Mouse (Mus musculus) left cerebral cortex, adult 18-20 months (tissue): ENCODE measurements around the gene Gm20431. TPM values are rescaled to one million over a fixed set of nuclear protein-coding genes. Genes with fewer than 3 reads are reported as not detected.

ENCODE experiments used
- DNase-seq, 2 experiments: peaks; one replicate each; pipeline ENCODE4 v3.0.0; 2021 to 2022; ENCODE audit warnings: low spot score in 2 of 2, mixed read lengths in 1 of 2
- long read RNA-seq, 2 experiments: library from polyadenylated mRNA; stranded (forward); transcript quantifications; one replicate each; pipeline ENCODE4 v2.0.0; 2021
- total RNA-seq, 2 experiments: library from RNA; stranded (reverse); gene quantifications; 2 replicates each; pipeline ENCODE4 v1.2.3; 2021

Gene Gm20431
- 10 to 100 TPM; 32.2 to 33.5 TPM for total RNA-seq
- long read RNA-seq, experiment 1, partial matches to known transcripts: 1 of 2 reads
- long read RNA-seq, experiment 1, other reads (novel, unspliced or antisense): 1 of 2 reads
- long read RNA-seq, experiment 2, partial matches to known transcripts: 4 of 8 reads
- long read RNA-seq, experiment 2, other reads (novel, unspliced or antisense): 4 of 8 reads

DNA sequence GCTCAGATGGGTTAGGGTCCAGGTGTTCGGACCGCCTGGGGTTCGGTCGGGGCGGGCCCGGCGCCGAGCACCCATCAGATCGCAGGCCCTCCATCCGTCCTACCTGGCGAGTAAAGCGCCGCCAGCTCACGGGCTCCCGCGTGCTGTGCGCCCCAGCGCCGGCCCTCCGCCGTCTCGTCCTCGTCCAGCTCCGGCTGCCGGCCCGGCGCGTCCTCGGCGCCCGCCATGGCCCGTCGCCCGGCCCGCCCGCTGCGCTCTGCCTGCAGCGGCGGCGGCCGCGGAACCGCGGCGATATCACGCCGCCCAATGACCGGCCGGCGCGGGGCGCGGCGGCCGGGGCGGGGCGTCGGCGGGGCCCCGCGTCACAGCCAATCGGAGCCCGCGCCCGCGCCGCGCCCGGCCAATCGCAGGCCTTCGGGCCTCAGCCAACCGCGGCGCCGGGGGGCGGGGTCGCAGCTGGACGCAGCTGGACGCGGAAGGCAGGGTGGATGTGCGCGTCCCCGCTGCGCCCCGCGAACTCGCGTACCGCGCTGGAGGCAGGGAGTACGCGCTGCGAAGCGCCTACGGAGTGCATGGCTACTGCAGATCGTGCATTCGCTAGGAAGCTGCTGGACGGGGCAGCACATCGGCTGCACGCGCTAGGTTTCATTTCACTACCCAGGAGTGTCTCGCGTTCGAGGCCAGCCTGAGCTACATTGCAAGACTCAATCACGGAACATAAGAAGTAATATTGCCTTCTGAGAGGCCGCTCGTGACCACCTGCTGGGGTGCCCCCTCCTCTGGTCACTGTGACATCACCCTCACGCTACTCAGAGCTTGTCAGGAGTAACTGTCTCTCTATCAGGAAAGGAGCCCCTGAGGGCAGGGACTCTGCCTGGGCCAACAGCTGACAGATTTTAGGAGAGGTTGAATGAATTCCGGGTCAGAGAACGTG is at the start of gene Gm20431:
Gene Gm20431 (minus strand): TSS at position 227 of the 934 bp plus-strand sequence.
- DNase-seq: peak; percentile 94 to 96

DNA sequence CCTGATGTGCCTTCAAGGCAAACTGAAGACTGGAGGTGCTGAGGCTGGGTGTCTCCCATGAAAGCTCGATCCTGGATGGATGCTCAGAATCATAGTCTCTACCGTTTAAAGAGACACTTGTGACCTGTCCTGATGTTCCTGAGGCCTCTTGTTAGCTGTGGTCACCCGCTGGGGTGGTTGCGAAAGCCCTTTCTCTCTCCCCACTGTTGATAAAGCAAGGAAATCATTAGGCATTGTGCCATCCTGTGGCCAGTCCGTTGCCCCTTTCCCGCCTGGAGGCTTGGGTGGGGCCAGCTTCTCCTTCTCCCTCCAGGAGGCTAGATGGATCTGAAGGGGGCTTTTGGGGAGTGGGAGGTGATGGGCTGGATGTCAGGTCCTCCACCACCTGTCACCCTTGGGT is 49.3 kb upstream of the Gm20431 start:
- DNase-seq: no peak

GRCm38 (mm10) chr2:167709969-167710368 is 48.7 kb upstream of the Gm20431 start:
- DNase-seq: no peak

DNA sequence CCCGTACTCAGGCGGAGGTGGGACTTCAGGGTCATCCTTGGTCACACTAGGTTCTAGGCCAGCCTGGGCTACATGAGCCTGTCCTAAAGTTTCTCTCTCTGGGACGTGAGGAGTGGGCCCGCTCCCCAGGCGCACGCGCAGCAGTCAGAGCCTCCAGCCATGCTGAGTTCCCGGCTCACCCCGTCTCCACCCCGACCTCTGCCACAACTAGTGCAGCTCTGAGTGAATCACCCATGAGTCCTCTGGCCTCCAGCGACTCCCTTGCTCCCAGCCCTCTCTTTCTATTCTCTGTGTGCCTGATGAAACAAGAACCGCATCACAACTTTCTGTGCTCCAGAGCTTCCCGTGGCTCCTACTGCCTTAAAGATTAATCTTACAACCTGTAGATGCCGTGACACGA is 47.1 kb upstream of the Gm20431 start:
- no peak for DNase-seq

GRCm38 (mm10) chr2:167706183-167706939 is 45.1 kb upstream of the Gm20431 start:
- no peak for DNase-seq

DNA sequence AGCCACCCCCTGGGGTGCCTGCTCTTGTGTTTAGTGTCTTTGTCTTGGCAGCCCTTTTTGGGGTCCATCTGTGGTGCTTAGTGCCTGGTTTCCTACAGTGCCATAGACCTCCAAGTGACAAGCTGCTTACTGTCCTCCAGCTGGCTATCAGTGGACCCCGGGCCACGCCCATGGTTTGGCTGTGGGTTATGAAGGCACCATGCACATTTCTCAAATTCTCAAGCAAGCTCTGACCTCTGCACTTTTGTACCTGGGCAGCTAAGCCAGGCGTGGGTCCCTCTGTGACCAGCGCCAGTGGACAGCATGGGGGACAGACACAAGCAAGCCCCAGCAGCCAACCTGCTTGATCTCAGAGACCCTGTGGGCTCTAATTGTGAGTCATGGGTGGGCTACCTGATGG is 43.1 kb upstream of the Gm20431 start:
- no peak for DNase-seq

DNA sequence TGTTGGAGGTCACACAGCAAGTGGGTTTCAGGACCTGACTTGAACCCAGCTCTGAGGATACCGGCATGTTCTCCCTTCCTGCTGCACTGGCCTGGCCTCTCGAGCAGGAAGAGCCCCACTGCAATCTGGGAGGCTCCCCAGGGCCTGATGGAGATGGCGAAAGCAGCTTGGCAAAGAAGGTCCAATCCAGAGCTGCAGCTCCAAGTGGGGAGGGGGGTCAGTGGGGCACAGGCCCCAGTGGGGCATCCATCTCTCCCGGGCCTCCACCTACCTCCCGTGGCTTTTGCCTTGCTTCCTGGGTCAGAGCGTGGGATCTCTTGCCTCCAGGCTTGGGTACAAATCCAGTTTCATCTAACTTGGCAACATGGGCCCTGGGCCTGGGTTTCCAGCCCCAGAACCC is 40.8 kb upstream of the Gm20431 start:
- DNase-seq: no peak

GRCm38 (mm10) chr2:167701472-167701871 is 40.2 kb upstream of the Gm20431 start:
- no peak for DNase-seq

DNA sequence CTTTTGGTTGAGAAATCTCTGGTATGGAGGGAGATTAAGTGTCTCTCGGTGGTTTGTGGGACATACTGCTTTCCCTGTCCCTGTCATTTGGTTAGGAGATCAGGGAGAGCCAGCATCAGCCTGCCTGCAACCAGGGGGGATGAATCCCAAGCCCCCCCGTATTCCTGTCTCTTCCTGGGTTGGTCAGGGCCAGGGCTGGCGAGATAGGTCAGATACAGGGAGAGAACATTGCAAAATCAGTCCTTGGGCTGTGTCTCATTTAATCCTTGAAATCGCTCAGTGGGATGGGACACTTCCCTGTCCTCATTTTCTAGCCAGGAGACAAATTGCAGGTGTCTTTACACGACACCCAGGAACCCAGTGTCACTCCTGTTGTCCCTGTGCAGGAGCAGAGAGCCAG is 38.7 kb upstream of the Gm20431 start:
- no peak for DNase-seq

- DNase-seq: no peak
Observed at GRCm38 (mm10) chr2:167697902-167698301, 36.6 kb upstream of the Gm20431 start.

DNA sequence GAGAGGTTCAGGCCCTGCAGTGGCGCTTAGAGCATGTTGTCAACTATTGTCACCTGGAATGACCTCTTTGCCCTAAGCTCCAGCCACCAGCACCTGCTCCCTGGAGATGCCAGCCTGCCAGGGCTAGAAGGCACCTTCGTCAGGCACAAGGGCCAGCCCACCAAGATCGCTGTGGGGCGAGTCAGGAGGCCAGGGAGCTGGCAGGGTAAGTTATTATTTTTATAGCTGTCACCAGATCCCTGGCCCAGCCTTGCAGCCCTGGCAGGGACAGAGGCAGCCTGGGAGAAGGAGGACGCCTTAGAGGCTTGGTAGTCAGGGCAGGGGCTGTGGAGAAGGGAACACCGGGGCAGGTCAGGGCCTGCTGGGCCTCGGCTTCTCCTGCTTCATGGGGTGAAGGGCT is 34.8 kb upstream of the Gm20431 start:
- no peak for DNase-seq

DNA sequence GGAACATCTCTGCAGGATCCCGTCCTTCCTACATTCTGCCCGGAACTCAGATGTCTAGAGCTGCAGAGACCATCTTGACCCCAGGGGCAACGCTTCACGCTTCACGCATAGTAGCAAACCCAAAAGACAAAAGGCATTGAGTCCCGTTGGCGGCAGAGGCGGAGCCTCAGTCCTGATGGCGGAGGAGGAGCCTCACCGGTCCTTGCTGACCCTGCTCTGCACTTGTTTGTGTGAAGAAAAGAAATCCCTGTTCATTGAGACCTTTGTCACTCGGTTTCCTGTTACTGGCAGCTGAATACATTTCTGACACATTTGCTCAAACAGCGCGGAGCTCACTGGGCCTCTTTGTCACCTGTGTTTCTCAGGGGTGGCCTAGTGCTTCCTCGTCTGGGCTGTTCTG is 34.2 kb upstream of the Gm20431 start:
- no peak for DNase-seq

- DNase-seq: no peak
Observed at GRCm38 (mm10) chr2:167694963-167695362, 33.7 kb upstream of the Gm20431 start.

GRCm38 (mm10) chr2:167694244-167694643 is 32.9 kb upstream of the Gm20431 start:
- no peak for DNase-seq

- DNase-seq: no peak
Observed at GRCm38 (mm10) chr2:167693540-167693939, 32.2 kb upstream of the Gm20431 start.

GRCm38 (mm10) chr2:167692831-167693230 is 31.5 kb upstream of the Gm20431 start:
- DNase-seq: no peak

- peak; percentile 45 to 61 for DNase-seq
Observed at GRCm38 (mm10) chr2:167691871-167692661, 30.8 kb upstream of the Gm20431 start.

DNA sequence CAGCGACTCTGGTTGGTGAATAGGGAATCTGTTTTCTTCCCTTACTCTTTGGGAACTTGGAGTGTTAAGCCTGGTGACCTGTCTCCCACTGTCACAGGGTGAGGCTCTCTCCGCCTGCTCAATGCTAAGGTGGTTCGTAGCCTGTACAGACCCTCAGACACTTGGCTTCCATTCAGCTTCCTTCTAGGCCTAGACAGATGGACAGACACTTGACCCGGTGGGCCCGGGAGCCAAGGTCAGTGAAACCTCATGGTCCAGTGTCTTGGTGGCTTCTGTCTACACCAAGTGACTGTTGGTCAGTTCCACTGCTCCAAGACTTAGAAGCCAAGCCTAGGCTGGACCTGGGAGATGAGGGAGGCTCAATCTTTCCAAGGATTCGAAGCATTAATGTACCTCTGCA is 30.1 kb upstream of the Gm20431 start:
- no peak for DNase-seq

DNA sequence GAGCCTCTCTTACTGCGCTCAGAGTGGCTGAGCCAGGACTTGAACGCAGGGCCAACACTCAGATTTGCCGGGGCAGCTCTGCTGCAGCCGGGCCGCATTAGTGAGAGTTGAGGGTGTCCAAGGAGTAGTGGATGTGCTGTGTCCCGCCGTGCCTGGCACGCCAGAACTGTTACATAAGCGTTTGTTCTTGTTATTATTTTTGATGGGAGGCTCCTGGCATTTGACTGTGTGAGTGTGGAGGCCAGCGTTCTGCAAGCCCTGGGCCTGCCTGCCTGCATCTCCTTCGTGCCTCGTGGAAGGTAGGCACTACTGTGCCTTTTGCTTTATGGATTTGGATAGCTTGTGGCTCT is 29.6 kb upstream of the Gm20431 start:
- no peak for DNase-seq

GRCm38 (mm10) chr2:167690219-167690961 is 29.1 kb upstream of the Gm20431 start:
- peak; percentile 46 to 48 for DNase-seq
